Mouse (Mus musculus) thymus, adult 2 months (tissue): ENCODE results near the gene Zfp956. TPM values are rescaled to one million over a fixed set of nuclear protein-coding genes. Genes with fewer than 3 reads are reported as not detected.

ENCODE experiments used
- DNase-seq: peaks from one replicate; pipeline ENCODE4 v3.0.0; 2021
- H3K27ac ChIP-seq: fragments of 200-500 bp; 2 replicates; pipeline ENCODE4 v1.5.1; 2012; ENCODE audit warnings: low read length, control low read depth; ENCODE audit not compliant: control insufficient read depth, insufficient read depth
- H3K27me3 ChIP-seq: fragments of 200-500 bp; 2 replicates; pipeline ENCODE4 v1.6.1; 2012; ENCODE audit warnings: mild to moderate bottlenecking, low read length, moderate library complexity, mixed read lengths; ENCODE audit not compliant: control insufficient read depth, insufficient read depth
- H3K36me3 ChIP-seq: fragments of 200-500 bp; 2 replicates; pipeline ENCODE4 v1.6.1; 2012; ENCODE audit warnings: mild to moderate bottlenecking, low read length, moderate library complexity; ENCODE audit not compliant: control insufficient read depth, insufficient read depth
- H3K4me1 ChIP-seq: fragments of 200-500 bp; replicated peaks from 2 replicates; pipeline ENCODE4 v1.6.1; 2012; ENCODE audit warnings: low read length; ENCODE audit not compliant: control insufficient read depth, insufficient read depth
- H3K4me3 ChIP-seq: fragments of 200-500 bp; 2 replicates; pipeline ENCODE4 v1.5.1; 2012; ENCODE audit warnings: mild to moderate bottlenecking, low read length, control low read depth, moderate library complexity; ENCODE audit not compliant: control insufficient read depth, insufficient read depth
- CTCF ChIP-seq: fragments of 200-500 bp; IDR thresholded peaks from 2 replicates; pipeline ENCODE4 v1.5.1; 2012; ENCODE audit warnings: mild to moderate bottlenecking, control low read depth, low read length, moderate library complexity, borderline replicate concordance; ENCODE audit not compliant: control insufficient read depth, poor library complexity, insufficient read depth; ENCODE audit errors: extremely low read depth
- POLR2A ChIP-seq: fragments of 200-500 bp; IDR thresholded peaks from 2 replicates; pipeline ENCODE4 v1.6.1; 2012; ENCODE audit warnings: mild to moderate bottlenecking, low read length, control low read depth, moderate library complexity; ENCODE audit not compliant: control insufficient read depth, poor library complexity, insufficient read depth; ENCODE audit errors: extremely low read depth
- WGBS: fragments of 180-500 bp; shearing (Covaris S2); methylation state at CpG from one replicate; pipeline ENCODE4 v1.1.7; 2018; 5-methylcytosine and 5-hydroxymethylcytosine counted together
- polyA plus RNA-seq: library from polyadenylated mRNA; depleted of rRNA; stranded (reverse); fragments of >200 nt; gene quantifications from 2 replicates; pipeline ENCODE4 v1.2.3, GENCODE M21; 2012

Gene Zfp956
- polyA plus RNA-seq, 1 experiment: 38.4 TPM

- no peak for DNase-seq
These were observed 40.2 kb upstream of the Zfp956 start for GRCm38 (mm10) chr6:47912991-47913390.

GRCm38 (mm10) chr6:47917051-47917450 is 36.1 kb upstream of the Zfp956 start:
- Histone ChIP-seq H3K27ac (no peak overlapping the region), H3K4me3 (no peak overlapping the region), H3K4me1 (peaks cover 3% of the 10 kb centered on the region; the same call in 1 of the 2 replicates), H3K36me3 (no peaks in the 10 kb centered on the region), H3K27me3 (no peaks in the 10 kb centered on the region)
- TF ChIP-seq POLR2A: no peak
- TF ChIP-seq CTCF: no peak
- 93% methylated on average over 5 of the region's 5 CpGs for WGBS
- no peak for DNase-seq

More at GRCm38 (mm10) chr6:47912991-47913390, 40.2 kb upstream of the Zfp956 start:
- Histone ChIP-seq H3K36me3 (no peaks in the 10 kb centered on the region), H3K27ac (no peak overlapping the region), H3K27me3 (no peaks in the 10 kb centered on the region), H3K4me1 (no peaks in the 10 kb centered on the region), H3K4me3 (no peak overlapping the region)
- TF ChIP-seq CTCF: no peak
- TF ChIP-seq POLR2A: no peak
- WGBS: 73% methylated on average over 3 of the region's 3 CpGs

DNA sequence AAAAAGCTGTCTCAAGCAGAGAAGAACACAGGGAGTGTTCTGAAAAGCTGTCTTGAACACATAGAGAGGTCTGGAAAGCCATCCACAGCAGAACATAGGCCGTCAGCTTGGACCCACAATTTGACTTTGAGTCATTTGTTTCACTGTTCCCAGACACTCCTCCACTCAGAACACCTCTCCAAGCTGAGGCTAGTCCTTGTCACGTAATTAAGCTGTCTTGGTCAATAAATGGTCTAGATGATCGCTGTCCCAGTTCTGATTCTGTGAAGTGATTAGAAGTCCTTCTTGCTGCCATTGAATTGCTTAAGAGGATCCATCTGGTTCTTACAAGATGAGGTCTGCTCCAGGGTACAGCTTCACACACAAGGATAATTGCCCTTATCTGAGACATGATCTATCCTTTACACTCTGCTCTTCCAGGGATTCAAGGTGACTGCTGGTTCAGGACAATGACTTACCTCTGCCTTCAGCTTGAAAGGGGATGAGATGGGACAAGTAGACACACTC is 34.4 kb upstream of the Zfp956 start:
- 95% methylated on average over 3 of the region's 3 CpGs for WGBS
- no peak for TF ChIP-seq POLR2A
- TF ChIP-seq CTCF: no peak
- Histone ChIP-seq H3K27me3 (no peaks in the 10 kb centered on the region), H3K4me1 (peaks cover 4% of the 10 kb centered on the region; the same call in 1 of the 2 replicates), H3K36me3 (no peaks in the 10 kb centered on the region), H3K27ac (no peak overlapping the region), H3K4me3 (no peak overlapping the region)
- DNase-seq: no peak

DNA sequence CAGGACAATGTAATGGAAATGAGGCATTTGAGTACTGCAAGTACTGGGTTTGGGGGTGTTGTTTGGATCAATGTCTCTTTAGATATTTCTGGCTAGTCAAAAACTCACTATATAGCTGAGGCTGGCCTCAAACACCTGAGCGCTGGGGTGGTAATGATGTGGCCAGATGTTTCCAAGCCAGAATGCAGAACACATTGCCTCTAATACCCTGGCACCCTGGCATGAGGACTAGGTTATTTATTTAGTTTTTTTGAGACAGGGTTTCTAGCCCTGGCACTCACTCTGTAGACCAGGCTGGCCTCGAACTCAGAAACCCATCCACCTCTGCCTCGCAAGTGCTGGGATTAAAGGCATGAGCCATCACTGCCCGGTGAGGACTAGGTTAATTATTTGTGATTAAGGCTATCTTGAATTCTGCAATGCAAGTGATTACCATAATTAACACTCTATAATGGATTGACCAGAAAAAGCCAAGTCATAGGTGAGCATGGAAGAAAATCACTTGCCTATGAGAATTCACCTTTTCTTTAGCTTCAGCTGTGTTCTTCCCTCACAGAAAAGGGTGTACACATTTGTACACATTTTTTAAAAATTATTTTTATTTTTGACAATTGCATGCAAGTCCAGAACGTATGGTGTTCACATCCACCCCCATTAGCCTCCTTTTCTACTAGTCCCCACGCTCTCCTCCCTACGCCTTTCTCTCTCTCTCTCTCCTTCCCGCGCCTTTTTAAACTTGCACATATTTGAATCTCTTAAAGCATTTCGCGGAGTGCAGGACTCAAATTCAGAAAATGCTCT is 33.3 kb upstream of the Zfp956 start:
- DNase-seq: no peak
- H3K27me3 ChIP-seq: no peaks in the 10 kb centered on the region
- WGBS: 31% methylated on average over 11 of the region's 11 CpGs
- TF ChIP-seq POLR2A (no peak), CTCF (no peak)
- H3K4me1 ChIP-seq: peaks cover 4% of the 10 kb centered on the region; the same call in 1 of the 2 replicates
- H3K36me3 ChIP-seq: no peaks in the 10 kb centered on the region
- H3K4me3 ChIP-seq: peak overlapping the region; percentile 79
- H3K27ac ChIP-seq: no peak overlapping the region

GRCm38 (mm10) chr6:47920447-47921340 is 32.5 kb upstream of the Zfp956 start, which contains the start of gene Zfp212:
Gene Zfp212, plus strand, starts transcription at chr6:47920476.
- Histone ChIP-seq H3K27me3 (no peaks in the 10 kb centered on the region), H3K36me3 (no peaks in the 10 kb centered on the region), H3K4me1 (peaks cover 4% of the 10 kb centered on the region; the same call in 1 of the 2 replicates), H3K27ac (peak within 1 kb of the TSS; percentile 92), H3K4me3 (peak within 1 kb of the TSS; percentile 79)
- under 1% methylated on average over 67 of the region's 67 CpGs for WGBS
- TF ChIP-seq CTCF (peak; percentile 34; the same call in 1 of the 2 replicates), POLR2A (peak; percentile 80)
- DNase-seq: peak; percentile 87

GRCm38 (mm10) chr6:47942461-47942860 is 10.7 kb upstream of the Zfp956 start:
- Histone ChIP-seq H3K36me3 (no peaks in the 10 kb centered on the region), H3K27ac (no peak overlapping the region), H3K4me1 (peaks cover 7% of the 10 kb centered on the region), H3K27me3 (no peaks in the 10 kb centered on the region), H3K4me3 (peak overlapping the region; percentile 67)
- WGBS: 59% methylated on average over 12 of the region's 12 CpGs
- TF ChIP-seq CTCF: no peak
- TF ChIP-seq POLR2A: no peak
- DNase-seq: no peak
